Mouse (Mus musculus) thymus, adult 2 months (tissue): ENCODE results near the gene Sf3b4.

ENCODE experiments used
- CTCF ChIP-seq: fragments of 200-500 bp; IDR thresholded peaks from 2 replicates; pipeline ENCODE4 v1.5.1; 2012; ENCODE audit warnings: mild to moderate bottlenecking, control low read depth, low read length, moderate library complexity, borderline replicate concordance; ENCODE audit not compliant: control insufficient read depth, poor library complexity, insufficient read depth; ENCODE audit errors: extremely low read depth
- POLR2A ChIP-seq: fragments of 200-500 bp; IDR thresholded peaks from 2 replicates; pipeline ENCODE4 v1.6.1; 2012; ENCODE audit warnings: mild to moderate bottlenecking, low read length, control low read depth, moderate library complexity; ENCODE audit not compliant: control insufficient read depth, poor library complexity, insufficient read depth; ENCODE audit errors: extremely low read depth

GRCm38 (mm10) chr3:96196437-96197128 lies 24.5 kb downstream of the Sf3b4 start:
- TF ChIP-seq CTCF, result no peak
- TF ChIP-seq POLR2A, result no peak
